Mouse (Mus musculus) hindbrain, embryonic 13.5 days (tissue): ENCODE data around the gene Adk. TPM values are rescaled to one million over a fixed set of nuclear protein-coding genes. Genes with fewer than 3 reads are reported as not detected.

Experiments
- ATAC-seq: fragments of 200-750 bp; cut with Nextera tagmentation; 2 replicates; pipeline ENCODE4 v1.8.0; 2017; ENCODE audit warnings: moderate TSS enrichment; ENCODE audit not compliant: low FRiP score
- H3K27ac ChIP-seq: fragments of 300-500 bp; sonication (generic); 2 replicates; pipeline ENCODE4 v1.5.1; 2015; ENCODE audit warnings: inconsistent platforms, mild to moderate bottlenecking, moderate library complexity
- H3K27me3 ChIP-seq: fragments of 300-500 bp; sonication (generic); 2 replicates; pipeline ENCODE4 v1.6.1; 2015; ENCODE audit warnings: mild to moderate bottlenecking, inconsistent platforms
- H3K36me3 ChIP-seq: fragments of 300-500 bp; sonication (generic); 2 replicates; pipeline ENCODE4 v1.6.1; 2015; ENCODE audit warnings: mild to moderate bottlenecking, inconsistent platforms
- H3K4me1 ChIP-seq: fragments of 300-500 bp; sonication (generic); replicated peaks from 2 replicates; pipeline ENCODE4 v1.6.1; 2015; ENCODE audit warnings: inconsistent platforms
- H3K4me2 ChIP-seq: fragments of 300-500 bp; sonication (generic); 2 replicates; pipeline ENCODE4 v1.6.1; 2015; ENCODE audit warnings: inconsistent platforms, mild to moderate bottlenecking, moderate library complexity
- H3K4me3 ChIP-seq: fragments of 300-500 bp; sonication (generic); 2 replicates; pipeline ENCODE4 v1.5.1; 2015; ENCODE audit warnings: mild to moderate bottlenecking, inconsistent platforms
- H3K9ac ChIP-seq: fragments of 300-500 bp; sonication (generic); 2 replicates; pipeline ENCODE4 v1.6.1; 2015; ENCODE audit warnings: mild to moderate bottlenecking, inconsistent platforms
- H3K9me3 ChIP-seq: fragments of 300-500 bp; sonication (generic); 2 replicates; pipeline ENCODE4 v1.6.1; 2016; ENCODE audit warnings: inconsistent platforms
- WGBS: fragments of 180-500 bp; shearing (Covaris S2); methylation state at CpG from one replicate; pipeline ENCODE4 v1.1.7; 2015; 5-methylcytosine and 5-hydroxymethylcytosine counted together
- polyA plus RNA-seq: library from polyadenylated mRNA; unstranded; fragments of >200 nt; fragmentation: Nextera tagmentation; extraction: Ambion mirVana; gene quantifications from 2 replicates; pipeline ENCODE4 v1.2.1, GENCODE M21; 2015

Adk gene
- polyA plus RNA-seq, 1 experiment from 2014 or later: 42.2 TPM

DNA sequence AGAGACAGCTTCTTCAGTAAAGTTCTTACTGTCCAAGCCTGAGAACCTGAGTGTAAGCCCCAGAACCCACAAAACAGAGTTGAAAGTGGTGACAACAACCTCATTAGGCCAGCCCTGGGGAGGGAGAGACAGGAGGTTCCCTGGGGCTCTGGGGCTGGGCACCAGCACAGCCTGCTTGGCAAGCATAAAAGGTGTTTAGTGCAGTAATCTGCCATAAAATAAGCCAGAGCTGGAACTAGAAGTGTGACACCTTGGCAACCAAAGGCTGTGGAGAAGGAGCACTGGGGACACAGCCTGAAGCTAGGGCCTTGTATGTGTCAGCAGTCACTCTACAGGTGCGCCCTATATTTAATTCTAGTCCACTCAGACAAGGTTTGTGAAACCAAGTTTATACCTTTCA, 252.4 kb downstream of the Adk start:
- 100% methylated on average over 1 of the region's 1 CpGs for WGBS
- Histone ChIP-seq H3K4me3 (no peak overlapping the region), H3K4me1 (no peaks in the 10 kb centered on the region; the same call in 1 of the 2 replicates), H3K36me3 (no peaks in the 10 kb centered on the region), H3K4me2 (no peak overlapping the region), H3K9me3 (no peaks in the 10 kb centered on the region), H3K27ac (no peak overlapping the region), H3K9ac (no peak overlapping the region), H3K27me3 (no peaks in the 10 kb centered on the region)
- no peak for ATAC-seq

- Histone ChIP-seq H3K9me3 (no peaks in the 10 kb centered on the region), H3K27ac (no peak overlapping the region), H3K27me3 (no peaks in the 10 kb centered on the region), H3K36me3 (no peaks in the 10 kb centered on the region), H3K4me3 (no peak overlapping the region), H3K4me1 (no peaks in the 10 kb centered on the region; the same call in 1 of the 2 replicates), H3K4me2 (no peak overlapping the region), H3K9ac (no peak overlapping the region)
- no peak for ATAC-seq
- 73% methylated on average over 4 of the region's 4 CpGs for whole genome bisulfite sequencing
Observed at GRCm38 (mm10) chr14:21308349-21308936, 256.1 kb downstream of the Adk start.

GRCm38 (mm10) chr14:21310530-21310929, 258.2 kb downstream of the Adk start:
- Histone ChIP-seq H3K27me3 (no peaks in the 10 kb centered on the region), H3K9me3 (no peaks in the 10 kb centered on the region), H3K4me1 (no peaks in the 10 kb centered on the region), H3K27ac (no peak overlapping the region), H3K9ac (no peak overlapping the region), H3K36me3 (no peaks in the 10 kb centered on the region), H3K4me2 (no peak overlapping the region), H3K4me3 (no peak overlapping the region)
- ATAC-seq: no peak
- 86% methylated on average over 5 of the region's 5 CpGs for WGBS

GRCm38 (mm10) chr14:21313561-21314342, 261.4 kb downstream of the Adk start:
- ATAC-seq: no peak
- H3K4me2 ChIP-seq: no peak overlapping the region
- no peaks in the 10 kb centered on the region for H3K4me1 ChIP-seq
- 89% methylated on average over 11 of the region's 11 CpGs for whole genome bisulfite sequencing
- H3K36me3 ChIP-seq: no peaks in the 10 kb centered on the region
- no peak overlapping the region for H3K4me3 ChIP-seq
- H3K27me3 ChIP-seq: no peaks in the 10 kb centered on the region
- no peak overlapping the region for H3K9ac ChIP-seq
- no peak overlapping the region for H3K27ac ChIP-seq
- H3K9me3 ChIP-seq: no peaks in the 10 kb centered on the region

- Histone ChIP-seq H3K27ac (no peak overlapping the region), H3K9ac (no peak overlapping the region), H3K27me3 (no peaks in the 10 kb centered on the region), H3K36me3 (no peaks in the 10 kb centered on the region), H3K4me1 (no peaks in the 10 kb centered on the region), H3K9me3 (no peaks in the 10 kb centered on the region), H3K4me2 (no peak overlapping the region), H3K4me3 (no peak overlapping the region)
- WGBS: 93% methylated on average over 3 of the region's 3 CpGs
- no peak for ATAC-seq
Observed at GRCm38 (mm10) chr14:21314466-21314865, 262.1 kb downstream of the Adk start.

DNA sequence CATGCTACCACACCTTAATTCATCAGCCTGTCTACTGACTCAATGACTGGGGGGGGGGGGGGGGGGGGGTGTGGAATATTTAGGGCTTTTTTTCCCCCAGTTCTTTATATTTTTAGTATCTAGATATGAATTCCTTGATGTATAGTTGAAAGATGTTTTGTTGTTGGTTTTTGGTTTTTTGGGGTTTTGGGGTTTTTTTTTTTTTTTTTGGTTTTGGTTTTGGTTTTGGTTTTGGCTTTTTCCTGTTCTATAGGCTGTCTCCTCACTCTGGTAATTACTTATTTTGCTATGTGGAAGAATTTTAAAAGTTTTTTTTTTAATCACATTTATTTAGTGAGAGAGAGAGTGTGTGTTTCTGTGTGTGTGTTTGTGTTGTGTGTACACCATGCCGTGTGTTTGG, 282.5 kb downstream of the Adk start:
- no peak overlapping the region for H3K27ac ChIP-seq
- H3K9ac ChIP-seq: no peak overlapping the region
- H3K36me3 ChIP-seq: no peaks in the 10 kb centered on the region
- H3K4me3 ChIP-seq: no peak overlapping the region
- ATAC-seq: no peak
- H3K27me3 ChIP-seq: no peaks in the 10 kb centered on the region
- H3K4me2 ChIP-seq: no peak overlapping the region
- H3K4me1 ChIP-seq: peaks cover 9% of the 10 kb centered on the region
- H3K9me3 ChIP-seq: no peaks in the 10 kb centered on the region
- WGBS: 91% methylated on average over 1 of the region's 1 CpGs

DNA sequence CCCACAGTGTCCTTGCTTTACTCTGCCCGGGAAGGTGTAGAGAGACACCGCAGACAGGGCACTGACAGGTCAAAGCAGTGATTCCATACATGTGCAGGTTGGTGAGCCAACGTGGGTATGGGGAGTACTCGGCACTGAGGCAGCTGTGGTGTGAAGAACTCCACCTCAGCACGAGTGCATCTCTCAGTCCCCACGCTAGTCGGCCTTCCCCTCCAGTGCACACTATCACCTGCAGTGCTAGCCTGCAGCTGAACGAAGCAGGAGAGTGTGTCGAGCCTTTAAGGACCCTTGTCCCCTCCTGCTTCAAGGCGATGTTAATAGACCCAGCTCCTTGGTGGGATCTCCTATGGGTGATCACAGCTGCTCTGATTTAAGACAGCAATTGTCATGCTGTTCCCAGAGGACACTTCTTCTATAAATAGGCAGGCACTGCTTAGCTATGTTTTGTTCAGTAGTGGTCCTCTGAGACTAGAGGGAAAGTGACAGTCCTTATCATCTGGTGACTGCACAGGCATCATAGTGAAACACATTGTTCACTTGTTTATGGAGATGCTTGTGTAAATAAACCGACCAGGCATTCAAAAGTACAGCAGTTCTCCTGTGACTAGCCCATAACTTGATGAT, 283.4 kb downstream of the Adk start:
- Histone ChIP-seq H3K36me3 (no peaks in the 10 kb centered on the region), H3K9me3 (no peaks in the 10 kb centered on the region), H3K9ac (no peak overlapping the region), H3K27me3 (no peaks in the 10 kb centered on the region), H3K27ac (peak overlapping the region; percentile 25; the same call in 1 of the 2 replicates), H3K4me3 (no peak overlapping the region), H3K4me1 (peaks cover 9% of the 10 kb centered on the region), H3K4me2 (no peak overlapping the region)
- no peak for ATAC-seq
- WGBS: 53% methylated on average over 11 of the region's 11 CpGs

GRCm38 (mm10) chr14:21337948-21338347, 285.6 kb downstream of the Adk start:
- Histone ChIP-seq H3K27ac (no peak overlapping the region), H3K27me3 (no peaks in the 10 kb centered on the region), H3K4me3 (no peak overlapping the region), H3K9ac (no peak overlapping the region), H3K4me2 (no peak overlapping the region), H3K36me3 (no peaks in the 10 kb centered on the region), H3K4me1 (peaks cover 9% of the 10 kb centered on the region), H3K9me3 (no peaks in the 10 kb centered on the region)
- no peak for ATAC-seq
- 82% methylated on average over 4 of the region's 4 CpGs for WGBS

DNA sequence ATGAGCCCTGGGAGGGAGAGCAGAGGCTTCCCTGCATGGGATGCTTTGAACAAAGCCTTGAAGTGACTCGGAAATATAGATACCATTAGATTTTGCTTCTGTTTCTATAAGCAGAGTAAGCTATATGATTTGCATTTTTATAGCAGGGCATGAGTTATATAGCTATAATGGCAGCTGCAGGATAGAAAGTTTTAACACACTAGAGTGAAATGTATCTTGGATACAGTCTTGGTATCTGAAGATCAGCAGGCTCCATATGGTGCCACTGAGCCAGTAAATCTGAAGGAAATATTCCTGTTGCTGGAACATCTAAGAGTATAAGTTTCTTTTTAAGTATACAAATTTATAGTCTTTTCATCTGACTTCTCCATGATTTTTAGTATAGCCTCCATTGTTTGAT, 288.8 kb downstream of the Adk start:
- Histone ChIP-seq H3K36me3 (no peaks in the 10 kb centered on the region), H3K4me2 (no peak overlapping the region), H3K9me3 (no peaks in the 10 kb centered on the region), H3K4me1 (no peaks in the 10 kb centered on the region; the same call in 1 of the 2 replicates), H3K9ac (no peak overlapping the region), H3K4me3 (no peak overlapping the region), H3K27me3 (no peaks in the 10 kb centered on the region), H3K27ac (no peak overlapping the region)
- 86% methylated on average over 1 of the region's 1 CpGs for WGBS
- ATAC-seq: no peak

GRCm38 (mm10) chr14:21342984-21343383, 290.6 kb downstream of the Adk start:
- Histone ChIP-seq H3K4me2 (no peak overlapping the region), H3K27me3 (no peaks in the 10 kb centered on the region), H3K4me1 (no peaks in the 10 kb centered on the region), H3K9ac (no peak overlapping the region), H3K4me3 (no peak overlapping the region), H3K27ac (no peak overlapping the region), H3K9me3 (no peaks in the 10 kb centered on the region), H3K36me3 (no peaks in the 10 kb centered on the region)
- ATAC-seq: no peak
- WGBS: 76% methylated on average over 3 of the region's 3 CpGs

GRCm38 (mm10) chr14:21344896-21345295, 292.5 kb downstream of the Adk start:
- H3K4me2 ChIP-seq: no peak overlapping the region
- ATAC-seq: no peak
- no peaks in the 10 kb centered on the region for H3K27me3 ChIP-seq
- H3K9ac ChIP-seq: no peak overlapping the region
- no peaks in the 10 kb centered on the region for H3K9me3 ChIP-seq
- no peak overlapping the region for H3K27ac ChIP-seq
- H3K4me1 ChIP-seq: no peaks in the 10 kb centered on the region
- no peaks in the 10 kb centered on the region for H3K36me3 ChIP-seq
- WGBS: 93% methylated on average over 6 of the region's 6 CpGs
- no peak overlapping the region for H3K4me3 ChIP-seq

GRCm38 (mm10) chr14:21348611-21349260, 296.4 kb downstream of the Adk start:
- Histone ChIP-seq H3K4me2 (no peak overlapping the region), H3K36me3 (no peaks in the 10 kb centered on the region), H3K27ac (no peak overlapping the region), H3K9me3 (no peaks in the 10 kb centered on the region), H3K9ac (no peak overlapping the region), H3K4me1 (no peaks in the 10 kb centered on the region), H3K4me3 (no peak overlapping the region), H3K27me3 (no peaks in the 10 kb centered on the region)
- WGBS: 66% methylated on average over 6 of the region's 6 CpGs
- no peak for ATAC-seq
